Mouse (Mus musculus) activated CD4-positive, CD25-positive, alpha-beta regulatory T cell, adult 4 months (primary cell): ENCODE measurements around the gene Cmya5. TPM values are rescaled to one million over a fixed set of nuclear protein-coding genes. Genes with fewer than 3 reads are reported as not detected.
A peak's percentile ranks its signal among the peaks of the same experiment; 100 is the strongest.
"Not testable (repeated sequence)": the region's sequence is repeated elsewhere in the genome, so short reads cannot be mapped to it uniquely, and the experiment has no call there.

Experiments used
- ATAC-seq: one replicate; pipeline ENCODE4 v1.8.0; 2017
- polyA plus RNA-seq, 2 experiments: library from polyadenylated mRNA; unstranded; fragments of 100-300 nt; shearing (Covaris generic); gene quantifications; one replicate each; pipeline ENCODE4 v1.2.1; 2017

The Cmya5 gene
- polyA plus RNA-seq, 2 experiments from 2014 or later = 0.38 to 0.59 TPM

- ATAC-seq = no peak
Measured at GRCm38 (mm10) chr13:93117241-93117640, 27.3 kb downstream of the Cmya5 start.

GRCm38 (mm10) chr13:93102340-93103090, 42.0 kb downstream of the Cmya5 start:
- no peak for ATAC-seq

DNA sequence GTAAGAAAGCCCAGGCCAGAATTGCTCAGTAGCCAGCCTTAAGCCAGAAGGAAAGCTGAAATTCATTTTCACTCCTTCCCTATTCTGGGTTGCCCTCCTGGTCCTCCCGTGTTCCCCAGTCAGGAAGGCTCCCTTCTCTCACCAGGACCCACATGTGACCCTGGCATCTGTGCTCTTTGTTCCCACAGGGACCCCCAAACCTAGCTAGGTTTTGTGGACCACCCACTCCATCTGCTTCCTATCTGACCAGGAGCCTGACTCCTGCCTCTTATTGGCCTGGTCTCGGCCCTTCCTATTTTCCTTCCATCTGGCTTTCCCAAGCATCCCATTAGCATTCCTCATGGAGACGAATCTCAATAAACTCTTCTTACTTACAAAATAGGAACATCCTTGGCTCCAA, 45.9 kb downstream of the Cmya5 start:
- ATAC-seq = no peak

GRCm38 (mm10) chr13:93096643-93097042, 47.9 kb downstream of the Cmya5 start:
- ATAC-seq = no peak

GRCm38 (mm10) chr13:93095097-93095791, 49.3 kb downstream of the Cmya5 start:
- ATAC-seq = peak; percentile 48

- ATAC-seq = peak; percentile 69
Measured at GRCm38 (mm10) chr13:93094204-93094935, 50.2 kb downstream of the Cmya5 start.

DNA sequence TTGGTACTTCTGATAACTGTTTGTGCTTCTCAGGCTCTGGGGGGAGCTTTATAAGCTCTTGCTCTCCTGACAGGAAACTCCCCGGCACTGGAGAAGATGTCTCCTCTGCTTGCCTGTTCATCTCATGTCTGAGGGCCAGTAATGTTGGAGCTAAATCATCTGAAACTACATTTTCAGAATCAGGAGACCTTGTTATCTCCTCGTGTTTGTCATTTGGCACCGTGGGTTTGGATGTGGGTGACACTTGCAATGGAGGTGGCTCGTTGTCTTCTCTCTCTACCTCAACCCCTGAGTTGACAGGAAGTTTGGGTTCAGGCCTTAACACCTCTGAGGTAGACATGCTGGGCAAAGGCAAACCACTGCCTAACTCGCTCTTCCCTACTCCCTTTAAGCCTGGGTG, 50.8 kb downstream of the Cmya5 start:
- ATAC-seq = peak; percentile 17

GRCm38 (mm10) chr13:93092916-93093429, 51.6 kb downstream of the Cmya5 start:
- ATAC-seq = no peak

DNA sequence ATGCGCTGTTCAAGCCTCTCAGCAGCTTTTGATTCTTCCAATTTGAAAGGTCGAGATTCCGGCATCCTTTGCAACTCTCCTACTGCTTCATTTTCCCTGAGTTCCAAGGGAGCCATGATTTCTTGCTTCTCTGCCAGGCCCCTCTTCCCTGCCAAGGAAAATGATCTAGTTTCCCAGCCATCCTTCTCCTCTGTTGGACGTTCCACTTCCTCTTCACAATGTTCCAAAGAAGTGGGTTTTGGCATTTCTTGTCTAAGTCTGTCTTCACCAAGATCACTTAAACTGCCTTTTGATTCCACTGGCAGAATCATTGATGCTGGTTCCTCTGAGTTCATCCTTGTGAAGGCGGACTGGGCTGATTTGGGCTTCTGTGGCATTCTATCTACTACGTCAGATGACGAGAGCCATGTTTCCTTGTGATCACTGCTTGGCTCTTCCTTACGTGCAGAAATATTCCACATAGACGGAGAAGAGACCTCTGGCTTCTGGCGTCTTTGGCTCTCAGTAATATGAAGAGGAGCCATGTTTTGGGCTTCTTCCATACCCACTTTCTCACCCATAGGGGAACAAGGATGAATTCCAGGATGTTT, 52.6 kb downstream of the Cmya5 start:
- ATAC-seq = no peak

DNA sequence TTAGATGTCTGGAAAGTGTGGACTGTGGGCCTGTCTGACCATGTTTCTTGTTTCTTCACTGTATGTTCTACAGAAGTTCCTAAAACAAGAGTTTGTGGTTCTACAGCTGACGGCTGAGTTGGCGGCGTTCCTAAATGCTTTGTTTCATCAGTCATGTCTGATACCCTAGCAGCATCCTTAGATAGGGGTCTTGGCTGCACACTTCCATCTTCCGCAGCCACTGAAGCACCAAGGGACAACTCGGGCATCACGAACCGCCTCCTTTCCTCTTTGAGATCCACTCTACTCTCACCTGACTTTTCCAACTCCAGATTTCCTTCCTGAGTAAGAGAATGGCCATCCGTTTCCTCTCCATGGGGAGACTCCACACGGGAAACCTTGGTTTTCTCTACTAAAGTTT, 53.3 kb downstream of the Cmya5 start:
- ATAC-seq = no peak

DNA sequence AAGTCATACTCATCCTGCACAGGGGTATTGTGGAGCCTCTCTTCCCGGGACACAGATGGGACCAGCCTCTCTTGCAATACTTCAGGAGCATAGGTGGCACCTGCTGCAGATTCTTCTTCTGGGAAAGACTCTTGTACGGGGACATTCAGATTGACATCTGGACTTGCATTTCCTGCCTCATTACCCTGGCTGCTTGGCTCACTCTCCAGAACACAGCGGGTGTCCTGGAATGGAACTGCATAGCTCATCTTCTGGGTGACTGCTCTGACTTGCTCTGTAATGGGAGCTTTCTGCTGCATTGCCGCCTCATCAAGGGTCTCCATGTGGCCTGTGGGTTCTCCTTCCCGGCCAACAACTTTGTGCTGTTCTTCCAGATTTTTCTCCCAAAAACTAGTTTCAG, 55.0 kb downstream of the Cmya5 start:
- no peak for ATAC-seq

GRCm38 (mm10) chr13:93085711-93086110, 58.8 kb downstream of the Cmya5 start:
- no peak for ATAC-seq

GRCm38 (mm10) chr13:93082324-93082723, 62.2 kb downstream of the Cmya5 start:
- not testable (repeated sequence) for ATAC-seq

GRCm38 (mm10) chr13:93080859-93081258, 63.7 kb downstream of the Cmya5 start:
- ATAC-seq = peak; percentile 71

DNA sequence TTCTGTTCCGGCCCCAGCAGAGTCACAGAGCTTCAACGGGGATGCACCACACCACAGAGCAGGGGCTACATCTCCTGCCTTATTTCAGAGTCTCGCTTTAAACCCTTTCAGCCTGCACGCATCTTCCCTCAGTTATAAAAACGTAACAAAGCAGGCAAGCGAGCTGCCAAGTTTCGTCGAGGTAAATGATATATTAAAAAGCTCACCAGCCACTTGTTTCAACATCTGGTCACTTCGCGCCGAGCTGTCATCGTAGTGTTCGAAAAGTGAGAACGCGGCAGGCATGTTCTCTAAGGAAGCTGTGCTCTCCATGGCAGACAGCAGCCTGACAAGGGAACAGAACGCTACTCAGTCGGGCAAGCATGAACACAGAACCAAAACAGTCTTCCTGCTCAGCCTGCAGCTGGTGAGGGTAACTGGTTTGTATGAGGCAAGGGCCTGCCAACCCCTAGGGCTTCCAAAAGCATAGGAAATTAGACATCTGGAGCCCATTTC, 70.3 kb downstream of the Cmya5 start:
- ATAC-seq = no peak

DNA sequence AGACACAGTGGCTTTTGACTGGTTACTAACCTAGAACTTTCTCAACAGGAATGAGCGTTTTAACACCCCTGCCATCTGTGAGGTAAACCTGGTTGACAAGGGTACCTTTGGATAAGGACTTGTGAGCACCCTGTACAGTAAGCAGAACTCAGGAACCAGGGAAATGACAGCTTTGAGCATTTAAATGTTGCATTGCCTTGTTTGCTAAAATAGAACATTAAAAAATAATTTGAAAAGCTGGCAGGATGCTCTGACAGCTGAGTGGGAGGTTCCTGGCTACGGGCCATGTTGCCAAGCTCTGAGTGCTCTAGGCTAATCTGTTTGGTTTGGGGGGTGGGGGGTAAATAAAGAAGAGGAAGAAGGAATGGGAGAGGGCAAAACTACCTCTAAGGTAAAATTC, 70.9 kb downstream of the Cmya5 start:
- peak; percentile 47 for ATAC-seq

DNA sequence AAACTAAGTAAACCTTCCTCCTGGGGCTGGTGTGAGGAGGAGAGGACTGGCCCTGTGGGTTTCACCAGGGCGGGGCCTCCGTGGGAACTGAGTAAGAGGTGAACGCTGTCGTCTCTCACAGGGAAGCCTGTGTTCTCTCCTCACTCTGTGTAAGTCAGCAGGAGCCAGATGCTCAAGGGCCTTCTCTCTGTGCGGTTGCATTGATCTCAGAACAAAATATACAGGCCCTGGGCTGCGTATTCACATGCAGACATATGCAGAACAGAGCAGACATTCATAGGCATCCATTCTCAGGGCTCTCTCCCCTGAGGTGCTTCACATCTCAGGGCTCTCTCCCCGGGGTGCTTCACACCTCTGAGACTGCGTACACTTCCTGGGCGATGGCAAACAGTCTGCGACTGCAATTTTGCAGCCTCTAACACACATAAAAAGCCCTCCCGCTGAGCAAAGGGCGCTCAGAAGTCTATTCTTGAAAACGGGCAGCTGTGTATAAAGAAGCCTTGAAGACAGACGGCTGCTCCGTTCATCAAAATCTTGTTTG, 71.6 kb downstream of the Cmya5 start:
- peak; percentile 80 for ATAC-seq

- no peak for ATAC-seq
Measured at GRCm38 (mm10) chr13:93070406-93070805, 74.1 kb downstream of the Cmya5 start.

- ATAC-seq = no peak
Measured at GRCm38 (mm10) chr13:93069481-93069880, 75.0 kb downstream of the Cmya5 start.

- no peak for ATAC-seq
Measured at GRCm38 (mm10) chr13:93068353-93068752, 76.2 kb downstream of the Cmya5 start.

- no peak for ATAC-seq
Measured at GRCm38 (mm10) chr13:93062860-93063636, 81.5 kb downstream of the Cmya5 start.

DNA sequence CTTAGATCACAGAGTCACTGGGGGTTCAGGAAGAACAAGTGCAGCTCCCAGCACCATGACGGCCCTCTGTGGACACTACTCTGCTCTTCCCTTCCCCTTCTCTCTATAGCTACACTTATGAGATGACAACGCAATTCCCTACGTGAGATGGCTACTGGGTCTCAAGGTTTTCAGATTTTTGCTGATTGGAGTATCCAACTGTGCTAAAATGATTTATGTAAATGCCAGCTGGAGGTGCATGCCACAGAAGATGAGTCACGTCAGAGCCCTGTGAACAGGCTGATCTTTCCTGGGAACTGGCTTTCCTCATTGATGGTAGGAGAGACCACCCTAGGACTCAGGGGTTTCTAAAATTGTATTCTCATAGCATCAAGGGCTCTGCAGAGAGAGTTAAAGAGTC, 83.2 kb downstream of the Cmya5 start:
- ATAC-seq = no peak
